ENCODE assay signal across 20 mouse cellular contexts in the genomic region with DNA sequence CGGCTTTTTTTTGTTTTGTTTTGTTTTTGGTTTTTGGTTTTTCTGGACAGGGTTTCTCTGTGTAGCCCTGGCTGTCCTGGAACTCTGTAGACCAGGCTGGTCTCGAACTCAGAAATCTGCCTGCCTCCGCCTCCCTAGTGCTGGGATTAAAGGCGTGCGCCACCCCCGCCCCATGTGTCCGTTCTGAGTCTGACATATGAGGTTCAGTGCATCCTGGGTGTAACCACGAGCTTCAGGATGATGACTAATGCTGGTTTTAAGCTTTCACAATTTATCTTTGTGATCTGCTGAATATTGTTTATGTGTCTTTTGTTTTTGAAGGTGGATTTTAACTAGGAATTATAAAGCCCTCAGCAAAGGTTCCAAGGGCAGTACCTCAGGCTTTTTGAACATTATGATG. TPM values are rescaled to one million over a fixed set of nuclear protein-coding genes. Genes with fewer than 3 reads are reported as not detected.
DNase-seq lines count a peak whose midpoint lies in the region.
"Had no signal": no experiment of that assay in that cellular context is flagged by ENCODE, and none has a peak within 500 bp of the region (broad histone marks: within the 10 kb centered on the region; RNA-seq: fewer than 3 reads in every experiment).

No protein-coding gene starts in this region.

- peak; percentile 23 for DNase-seq in adrenal gland, postnatal 36 days
- no peak for DNase-seq in adrenal gland, postnatal 4 days (ENCODE audit: low spot score in 2 of 2)
- DNase-seq in CD4-positive, CD25-positive, alpha-beta regulatory T cell, adult 2 months (ENCODE audit: low read depth, low spot score) = peak; percentile 23
- DNase-seq in T-cell, adult 2 months (ENCODE audit: low spot score) = peak; percentile 47
- peak; percentile 8 to 20 for DNase-seq in natural killer cell, adult 2 months (ENCODE audit: low spot score in 2 of 2)
- DNase-seq in left cerebral cortex, postnatal 36 days (ENCODE audit: low spot score in 2 of 2) = no peak
- DNase-seq in cerebellum, postnatal 36 days = no peak
- no peak for DNase-seq in left cerebral cortex, adult 9 months (ENCODE audit: low spot score in 2 of 2)
- DNase-seq: adrenal gland, adult 8-10 months; cerebellum, adult 2 months; cerebellum, postnatal 14 days; forebrain, postnatal 0 days; gastrocnemius, postnatal 14 days; kidney, adult 11 months; kidney, postnatal 25 days; left cerebral cortex, postnatal 4 days; liver, postnatal 0 days; lung, postnatal 36 days; retina, postnatal 1 day; right cerebral cortex, postnatal 14 days had no signal

- intact Hi-C loops in left cerebral cortex, postnatal 36 days (cut with DNase I) = no loop called here

RNA-seq across cellular contexts. Expression of a gene that starts 37.1 kb away (rescaled TPM):
- 10 to 100 TPM; 35.1 to 47.7 TPM for total RNA-seq in adrenal gland, postnatal 36 days (2021)
- total RNA-seq in adrenal gland, postnatal 4 days (2021) = 10 to 100 TPM; 39.4 TPM
- 10 to 100 TPM; 19.4 to 21.6 TPM for total RNA-seq in left cerebral cortex, postnatal 36 days (2021)

Comparison
In these comparisons a context has a peak if more than half of its experiments do, and no peak if none do; other contexts are left out.
1. DNase-seq: peak in adrenal gland, postnatal 36 days (2 of 2), CD4-positive, CD25-positive, alpha-beta regulatory T cell, adult 2 months (single experiment), T-cell, adult 2 months (single experiment) and natural killer cell, adult 2 months (2 of 2); none in adrenal gland, postnatal 4 days (0 of 2), left cerebral cortex, postnatal 36 days (0 of 2), cerebellum, postnatal 36 days (0 of 2) and left cerebral cortex, adult 9 months (0 of 2).